Mouse (Mus musculus) thymus, adult 2 months (tissue): ENCODE results near the gene Slc38a3.

Experiments
- CTCF ChIP-seq: fragments of 200-500 bp; IDR thresholded peaks from 2 replicates; pipeline ENCODE4 v1.5.1; 2012; ENCODE audit warnings: mild to moderate bottlenecking, control low read depth, low read length, moderate library complexity, borderline replicate concordance; ENCODE audit not compliant: control insufficient read depth, poor library complexity, insufficient read depth; ENCODE audit errors: extremely low read depth
- POLR2A ChIP-seq: fragments of 200-500 bp; IDR thresholded peaks from 2 replicates; pipeline ENCODE4 v1.6.1; 2012; ENCODE audit warnings: mild to moderate bottlenecking, low read length, control low read depth, moderate library complexity; ENCODE audit not compliant: control insufficient read depth, poor library complexity, insufficient read depth; ENCODE audit errors: extremely low read depth

- TF ChIP-seq CTCF (no peak), POLR2A (no peak)
Observed at GRCm38 (mm10) chr9:107707701-107708438, 38.5 kb upstream of the Slc38a3 start.
